Mouse (Mus musculus) left cerebral cortex, postnatal 25 days (tissue): ENCODE results near the gene Maff. TPM values are rescaled to one million over a fixed set of nuclear protein-coding genes. Genes with fewer than 3 reads are reported as not detected.

ENCODE experiments used
- DNase-seq, 2 experiments: peaks; one replicate each; pipeline ENCODE4 v3.0.0; 2022; ENCODE audit warnings: low spot score in 2 of 2, mixed read lengths in 1 of 2
- intact Hi-C: fragments of 180-260 bp; cut with DNase I; formaldehyde crosslinking; loops from one replicate; pipeline ENCODE4 v1.15.1; 2025
- total RNA-seq, 2 experiments: library from RNA; stranded (reverse); gene quantifications; 2 replicates each; pipeline ENCODE4 v1.2.3; 2021

Maff gene
- total RNA-seq, 2 experiments from 2014 or later: 1.3 to 1.8 TPM

DNA sequence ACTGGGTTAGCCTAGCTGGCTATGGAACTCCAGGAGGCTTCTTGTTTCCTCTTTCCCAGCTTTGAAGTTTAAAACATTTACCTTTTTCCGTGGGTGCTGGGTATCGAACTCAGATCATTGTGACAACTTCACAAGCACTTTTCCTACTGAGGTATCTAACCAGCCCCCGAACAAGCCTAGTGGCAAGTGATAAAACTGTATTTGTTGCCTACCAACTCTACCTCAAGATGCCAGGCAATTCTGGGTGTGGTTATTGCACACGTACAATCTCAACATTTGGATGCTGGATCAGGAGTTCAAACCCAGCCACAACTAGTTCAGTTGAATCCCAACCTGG is 17.5 kb upstream of the Maff start:
- no peak for DNase-seq
- intact Hi-C loops: loop anchor here (2.0 kb wide), 1 partner anchor 86 kb away; no protein-coding TSS in a partner anchor

- intact Hi-C loops: loop anchor here (2.0 kb wide), 1 partner anchor 87 kb away; no protein-coding TSS in a partner anchor
- DNase-seq: no peak
Measured at GRCm38 (mm10) chr15:79329346-79329978, 17.0 kb upstream of the Maff start.

DNA sequence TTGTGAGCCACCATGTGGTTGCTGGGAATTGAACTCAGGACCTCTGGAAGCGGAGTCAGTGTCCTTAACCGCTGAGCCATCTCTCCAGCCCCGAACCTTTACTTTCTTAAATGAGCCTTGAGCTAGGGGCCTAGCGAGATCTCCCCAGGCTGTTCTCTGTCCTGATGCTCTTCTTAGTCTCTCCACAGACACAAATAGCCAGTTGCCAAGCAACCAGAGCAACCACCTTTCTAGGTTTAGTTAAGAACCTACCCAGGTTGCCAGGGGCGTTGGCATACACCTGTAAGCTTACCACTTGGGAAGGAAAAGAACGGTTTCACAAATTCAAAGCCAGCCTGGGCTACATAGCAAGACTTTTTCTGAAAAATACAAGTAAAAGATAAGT is 16.4 kb upstream of the Maff start:
- intact Hi-C loops: loop anchor here (2.0 kb wide), 1 partner anchor 87 kb away; no protein-coding TSS in a partner anchor
- no peak for DNase-seq

GRCm38 (mm10) chr15:79330521-79330920 is 15.9 kb upstream of the Maff start:
- intact Hi-C loops: no loop called here

DNA sequence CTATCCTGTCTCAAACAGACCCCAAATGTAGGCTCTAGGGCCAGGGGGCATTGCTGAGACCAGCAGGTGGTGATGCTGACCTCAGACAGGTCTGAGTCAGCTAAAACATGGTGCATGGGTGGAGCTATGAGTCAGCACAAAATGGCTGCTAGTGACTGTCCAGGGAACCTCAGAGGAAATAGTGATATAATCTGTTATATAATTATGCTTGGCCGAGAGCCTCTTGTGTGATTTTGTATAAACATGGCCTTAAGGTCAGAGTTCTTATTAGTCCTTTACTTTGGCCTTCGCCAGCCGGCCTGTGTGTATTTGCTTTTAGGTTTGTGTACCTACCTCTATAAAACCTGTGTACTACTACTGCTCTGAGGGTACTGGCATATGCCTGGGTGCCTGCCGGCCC is 13.0 kb upstream of the Maff start:
- intact Hi-C loops: no loop called here
- no peak for DNase-seq

More at GRCm38 (mm10) chr15:79330521-79330920, 15.9 kb upstream of the Maff start:
- no peak for DNase-seq

GRCm38 (mm10) chr15:79335061-79335655 is 11.3 kb upstream of the Maff start:
- intact Hi-C loops: no loop called here
- no peak for DNase-seq

DNA sequence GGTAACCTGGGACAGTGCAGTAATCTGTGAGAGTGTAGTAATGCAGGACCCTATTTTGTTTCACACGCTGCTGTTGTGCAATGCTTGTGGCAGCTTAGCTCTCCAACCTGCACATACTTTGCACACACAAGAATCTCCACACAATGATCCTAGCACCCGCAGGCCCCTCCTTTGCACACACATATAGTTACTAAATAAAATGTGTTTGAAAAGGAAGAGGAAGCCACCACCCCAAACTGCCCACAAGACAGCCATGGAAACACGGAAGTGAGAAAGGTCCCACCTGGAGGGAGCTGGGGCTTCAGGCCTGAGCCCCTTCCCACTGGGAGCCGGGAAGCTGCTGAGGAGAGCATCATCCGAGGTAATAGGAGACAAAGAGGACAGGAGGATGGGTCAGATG is 7.4 kb upstream of the Maff start:
- DNase-seq: no peak
- intact Hi-C loops: no loop called here

DNA sequence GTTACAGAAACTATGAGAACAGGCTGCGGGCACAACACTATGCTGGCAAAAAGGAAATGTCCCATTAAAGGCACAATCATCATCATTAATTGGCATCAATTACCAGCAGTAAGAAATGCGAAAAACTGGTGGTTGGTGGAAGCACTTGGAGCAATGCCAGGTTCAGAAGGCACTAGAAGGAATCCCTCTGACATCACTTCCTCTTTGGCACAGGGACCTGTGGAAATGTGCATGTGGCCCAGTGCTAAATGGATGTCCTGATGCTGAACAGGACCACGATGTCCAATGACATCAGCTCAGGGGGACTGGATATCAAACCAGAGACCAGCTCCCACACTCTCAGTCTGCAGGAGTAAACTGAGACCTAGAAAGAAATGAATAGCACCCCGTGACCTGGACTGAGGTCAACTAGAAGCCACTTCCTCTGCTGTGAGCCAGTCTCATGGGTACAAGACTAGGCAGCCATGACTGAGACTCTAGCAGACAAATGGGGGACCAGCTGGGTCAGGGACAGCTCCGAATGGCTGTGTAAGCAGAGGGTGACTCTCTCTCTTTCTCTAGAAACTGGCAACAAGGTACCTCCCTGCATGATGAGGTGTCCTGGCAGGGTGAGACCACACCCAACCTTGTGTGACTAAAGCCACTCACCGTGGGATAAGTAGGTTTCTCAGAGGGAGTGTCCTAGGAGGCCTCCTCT is 3.6 kb upstream of the Maff start:
- intact Hi-C loops: no loop called here
- DNase-seq: no peak

- intact Hi-C loops: no loop called here
Measured at GRCm38 (mm10) chr15:79344627-79345026, 1.8 kb upstream of the Maff start.

DNA sequence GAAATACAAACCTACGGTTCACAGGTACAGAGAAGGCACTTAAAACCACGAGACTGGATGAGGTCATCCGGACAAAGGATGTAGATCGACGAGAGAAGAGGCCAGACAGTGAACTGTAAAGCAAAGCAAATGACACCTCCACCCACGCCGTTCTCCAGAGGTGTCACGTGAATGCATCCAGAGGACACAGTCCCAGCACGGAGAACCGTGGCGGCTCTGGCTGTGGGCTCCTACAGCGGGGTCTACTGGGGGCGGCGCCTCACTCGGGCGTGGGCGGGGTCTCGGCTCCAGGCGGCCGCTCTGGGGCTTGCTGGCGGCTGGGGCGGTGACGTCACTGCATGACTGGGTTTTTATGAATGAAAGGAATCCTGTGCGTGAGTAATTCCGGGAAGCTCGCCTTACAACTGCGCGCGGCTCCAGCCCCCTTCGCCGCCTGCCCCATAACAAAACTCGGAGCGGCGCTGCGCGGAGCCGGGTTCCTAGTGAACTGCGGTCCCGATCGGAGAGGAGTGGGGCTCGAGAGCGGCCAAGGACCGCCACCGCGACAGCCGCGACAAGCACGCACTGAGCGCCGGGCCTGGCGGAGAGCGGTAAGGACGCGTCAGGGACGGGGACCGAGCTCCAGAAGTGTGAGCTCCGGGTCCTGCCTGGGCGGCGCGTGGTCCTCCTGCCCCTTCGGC is 884 bp downstream of the Maff start:
- intact Hi-C loops: no loop called here
- peak; percentile 88 to 91 for DNase-seq

More at GRCm38 (mm10) chr15:79344627-79345026, 1.8 kb upstream of the Maff start:
- DNase-seq: no peak

DNA sequence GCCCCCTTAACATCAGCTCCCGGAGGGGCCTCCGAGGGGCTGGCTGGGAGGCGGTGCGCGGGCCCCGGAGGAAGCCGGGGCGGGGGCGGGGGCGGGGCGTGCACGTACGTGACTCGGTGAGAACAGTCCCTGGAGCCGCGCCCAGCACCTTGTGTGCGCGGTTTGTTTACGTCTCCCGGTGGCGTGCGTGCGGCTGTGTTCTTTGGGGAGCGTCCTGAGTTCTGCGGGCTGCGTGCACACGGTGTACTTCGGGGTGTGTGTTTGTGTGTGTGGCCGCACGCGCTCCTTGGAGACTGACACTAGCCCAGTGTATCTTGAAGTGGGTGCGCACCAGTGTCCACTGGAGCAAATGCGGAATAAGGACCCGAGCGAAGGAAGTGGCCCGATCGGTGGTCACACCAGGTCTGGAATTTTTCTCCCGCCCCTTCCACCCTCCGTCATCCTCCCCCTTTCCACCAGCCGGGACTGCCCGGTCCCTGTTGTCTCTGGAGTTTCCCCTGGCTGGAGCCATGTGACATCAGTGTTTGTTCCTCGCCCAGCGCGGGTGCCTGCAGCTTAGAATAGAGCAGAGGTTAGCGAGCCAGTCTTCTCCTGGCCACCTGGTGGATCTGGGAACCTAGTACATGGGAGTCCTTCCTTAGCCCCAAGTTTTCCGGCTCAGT is 1.6 kb downstream of the Maff start:
- intact Hi-C loops: no loop called here

DNA sequence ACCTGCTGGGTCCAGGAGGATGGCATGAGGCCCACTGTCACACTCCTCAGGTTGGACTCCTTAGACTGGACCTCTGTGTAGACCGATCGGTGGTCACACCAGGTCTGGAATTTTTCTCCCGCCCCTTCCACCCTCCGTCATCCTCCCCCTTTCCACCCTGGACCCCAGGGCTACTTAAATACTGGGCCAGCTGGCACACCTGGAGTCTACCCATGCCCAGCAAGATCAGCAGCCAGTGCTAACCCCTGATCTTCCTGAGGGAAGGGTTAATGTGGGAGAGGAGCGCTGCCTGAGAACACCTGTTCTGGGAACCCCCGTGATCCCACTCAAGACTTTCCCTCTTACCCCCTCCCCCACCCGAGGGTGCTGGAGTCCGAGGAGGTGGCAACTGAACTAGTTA is 2.2 kb downstream of the Maff start:
- DNase-seq: no peak
- intact Hi-C loops: no loop called here

More for the DNA sequence above, 1.6 kb downstream of the Maff start:
- DNase-seq: no peak

DNA sequence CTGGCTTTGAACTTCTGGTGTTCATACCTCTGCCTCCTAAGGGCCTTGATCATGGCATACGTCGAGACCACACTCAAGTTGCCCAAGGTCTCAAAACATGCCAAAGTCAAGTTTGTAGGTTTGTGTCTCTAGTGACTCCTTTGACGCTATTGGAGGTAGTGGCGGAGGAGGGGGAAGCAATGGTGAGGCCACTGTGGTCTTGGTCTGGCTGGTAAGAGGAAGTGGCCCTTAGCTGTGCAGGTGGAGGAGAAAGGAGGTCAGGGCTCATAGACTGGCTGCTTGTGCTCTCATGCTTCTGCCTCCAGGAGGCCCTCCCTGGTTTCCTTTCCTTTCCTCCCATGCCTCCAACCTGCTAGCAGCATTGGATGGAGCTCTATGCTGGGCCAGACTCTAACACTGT is 4.4 kb downstream of the Maff start:
- no peak for DNase-seq
- intact Hi-C loops: no loop called here

DNA sequence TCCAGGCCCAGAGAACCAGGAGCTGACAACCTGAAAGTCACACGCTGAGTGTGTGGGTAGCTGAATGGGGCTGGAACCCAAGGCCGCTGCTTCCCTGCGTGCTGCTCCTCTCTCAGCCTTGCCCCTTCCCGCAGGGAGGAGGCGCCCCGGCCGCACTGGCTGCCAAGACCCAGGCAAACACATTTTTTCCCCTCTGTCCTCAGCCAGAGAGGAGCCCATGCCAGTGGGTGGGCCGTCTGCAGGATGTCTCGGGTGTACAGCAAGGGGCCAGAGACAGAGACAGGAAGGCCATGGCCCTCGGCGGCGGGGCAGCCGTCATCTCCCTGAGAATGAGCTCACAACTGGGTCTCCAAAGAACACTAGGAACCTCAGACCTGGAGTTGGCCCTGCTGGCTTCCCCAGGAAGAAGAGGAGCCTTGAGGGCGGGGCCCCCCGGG is 4.9 kb downstream of the Maff start:
- intact Hi-C loops: no loop called here
- no peak for DNase-seq

- intact Hi-C loops: no loop called here
- DNase-seq: no peak
Measured at GRCm38 (mm10) chr15:79352479-79352878, 6.1 kb downstream of the Maff start.

GRCm38 (mm10) chr15:79353690-79354305 is 7.4 kb downstream of the Maff start:
- intact Hi-C loops: no loop called here
- no peak for DNase-seq

DNA sequence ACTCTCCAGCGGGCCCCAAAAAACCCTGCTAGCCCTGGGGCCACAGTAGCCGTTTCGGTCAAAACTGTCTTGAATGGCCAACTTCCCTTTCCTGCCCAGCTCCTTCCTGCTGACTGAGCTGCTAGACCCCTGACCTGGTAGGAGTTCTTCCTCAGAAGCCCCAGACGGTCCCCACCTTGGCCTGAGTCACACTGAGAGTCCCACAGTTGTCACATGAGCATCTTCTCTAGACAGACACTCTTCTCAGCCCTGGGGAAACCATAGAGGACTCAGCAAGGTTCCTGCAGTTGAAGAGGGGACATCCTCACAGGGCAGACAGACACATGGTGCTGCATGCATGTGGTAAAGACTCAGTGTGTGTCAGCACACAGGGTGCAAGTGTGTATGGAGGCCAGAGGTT is 8.2 kb downstream of the Maff start:
- no peak for DNase-seq
- intact Hi-C loops: no loop called here

DNA sequence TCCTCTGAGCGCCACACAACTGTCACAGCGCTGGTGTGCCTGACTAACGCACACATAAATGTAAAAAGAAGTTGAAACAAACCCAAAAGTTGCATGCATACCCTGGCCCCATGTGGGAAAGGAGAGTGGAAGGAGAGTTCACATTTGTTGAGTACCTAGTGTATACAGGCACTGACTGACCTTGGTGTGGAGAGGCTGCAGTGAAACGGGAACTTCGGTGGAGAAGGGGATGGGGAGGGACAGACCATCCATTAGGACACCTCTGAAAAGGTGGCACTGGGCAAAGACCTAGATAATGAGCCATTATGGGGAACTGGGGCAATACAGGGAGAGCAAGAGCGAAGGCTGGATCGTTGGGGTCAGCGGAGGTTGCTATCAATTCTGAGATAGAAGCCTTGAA is 10.1 kb downstream of the Maff start:
- intact Hi-C loops: no loop called here
- DNase-seq: no peak
